Mouse (Mus musculus): ENCODE data around the gene Nmt1.

- no peak for TF ChIP-seq POLR2A (IDR thresholded peaks at IDR 0.05; ENCODE audit: insufficient read length, low read depth)
- no peak for TF ChIP-seq MAX (IDR thresholded peaks at IDR 0.05; ENCODE audit: low read depth)
- no peak for TF ChIP-seq E2F4 (IDR thresholded peaks at IDR 0.05; ENCODE audit: insufficient read depth)
- no peak for TF ChIP-seq USF1 (IDR thresholded peaks at IDR 0.05; ENCODE audit: low read depth)
- no peak for TF ChIP-seq MYOG (IDR thresholded peaks at IDR 0.05; ENCODE audit: control insufficient read depth in 1 of 3, insufficient read depth in 1 of 3, insufficient read length in 2 of 3, low read depth in 2 of 3)
- TF ChIP-seq MYOD1 (IDR thresholded peaks at IDR 0.05; ENCODE audit: control insufficient read depth in 1 of 3, insufficient read length in 2 of 3, low read depth in 2 of 3), result peak in 1 of 3 experiments; percentile 38
- TF ChIP-seq TCF12 (IDR thresholded peaks at IDR 0.05; ENCODE audit: insufficient read depth, poor library complexity, severe bottlenecking), result no peak
These were observed 10.0 kb downstream of the Nmt1 start for GRCm38 (mm10) chr11:103038037-103038436.

Measured in myocyte (in vitro differentiated cells).